ENCODE assay signal across 15 mouse cellular contexts in genomic region chr13:84391554-84391953, GRCm38 (mm10).
"Had no signal": no experiment of that assay in that cellular context is flagged by ENCODE, and none has a peak within 500 bp of the region (broad histone marks: within the 10 kb centered on the region; RNA-seq: fewer than 3 reads in every experiment).

No protein-coding gene starts in this region.

- H3K4me1 ChIP-seq: megakaryocyte, embryonic 14.5 days; midbrain, embryonic 12.5 days; neural tube, embryonic 12.5 days had no signal

- H3K9ac ChIP-seq: liver, embryonic 14.5 days; lung, embryonic 14.5 days; midbrain, embryonic 12.5 days; neural tube, embryonic 12.5 days had no signal

- H3K9me3 ChIP-seq: midbrain, embryonic 12.5 days; neural tube, embryonic 12.5 days had no signal

- H3K4me2 ChIP-seq: lung, embryonic 14.5 days; midbrain, embryonic 12.5 days; neural tube, embryonic 12.5 days had no signal

- H3K27ac ChIP-seq: liver, embryonic 14.5 days; midbrain, embryonic 12.5 days; neural tube, embryonic 12.5 days had no signal

- H3K27me3 ChIP-seq: megakaryocyte, embryonic 14.5 days; midbrain, embryonic 12.5 days; neural tube, embryonic 12.5 days had no signal

- DNase-seq: lung, adult 18-20 months; lung, embryonic 14.5 days; lung, postnatal 10 days; lung, postnatal 4 days; midbrain, embryonic 14.5 days; right cerebral cortex, postnatal 14 days; right cerebral cortex, postnatal 4 days; spleen, adult 18-20 months; thymus, adult 18-20 months; thymus, postnatal 14 days; thymus, postnatal 36 days had no signal

- H3K4me3 ChIP-seq: megakaryocyte, embryonic 14.5 days; midbrain, embryonic 12.5 days; neural tube, embryonic 12.5 days had no signal

- H3K36me3 ChIP-seq: midbrain, embryonic 12.5 days; neural tube, embryonic 12.5 days had no signal
